Mouse (Mus musculus) A20 (cell line): Measurements from ENCODE around the gene C1qbp.

ENCODE experiments used
- DNase-seq: peaks from one replicate; pipeline ENCODE4 v3.0.0-alpha.2; 2011; ENCODE audit warnings: low read depth, low spot score

Gene C1qbp

GRCm38 (mm10) chr11:70982557-70983228 is at the start of gene C1qbp:
Gene C1qbp (minus strand): TSS chr11:70983026.
- peak; percentile 93 for DNase-seq

GRCm38 (mm10) chr11:71032070-71032469 is 49.2 kb upstream of the C1qbp start:
- no peak for DNase-seq

- no peak for DNase-seq
Measured at GRCm38 (mm10) chr11:71029403-71030118, 46.7 kb upstream of the C1qbp start.

- no peak for DNase-seq
Measured at GRCm38 (mm10) chr11:71028280-71028679, 45.5 kb upstream of the C1qbp start.

GRCm38 (mm10) chr11:71019201-71020068 is 36.6 kb upstream of the C1qbp start, which contains the start of the genes Mis12 and Derl2:
Gene Mis12 (plus strand): TSS chr11:71019611.
Gene Derl2 (minus strand): TSS chr11:71019841.
- DNase-seq, result peak; percentile 99

GRCm38 (mm10) chr11:71018416-71019200 is 35.8 kb upstream of the C1qbp start:
- DNase-seq, result no peak

- no peak for DNase-seq
Measured at GRCm38 (mm10) chr11:71017051-71017450, 34.2 kb upstream of the C1qbp start.

GRCm38 (mm10) chr11:71012743-71013142 is 29.9 kb upstream of the C1qbp start:
- no peak for DNase-seq

GRCm38 (mm10) chr11:71008321-71008720 is 25.5 kb upstream of the C1qbp start:
- DNase-seq, result no peak

- no peak for DNase-seq
Measured at GRCm38 (mm10) chr11:71007831-71008230, 25.0 kb upstream of the C1qbp start.

GRCm38 (mm10) chr11:71007026-71007425 is 24.2 kb upstream of the C1qbp start:
- DNase-seq, result no peak

GRCm38 (mm10) chr11:71005046-71005445 is 22.2 kb upstream of the C1qbp start:
- DNase-seq, result peak; percentile 63

- peak; percentile 99 for DNase-seq
Measured at GRCm38 (mm10) chr11:71004316-71004773, 21.5 kb upstream of the C1qbp start, which contains the start of gene Dhx33. Gene Dhx33 (minus strand): TSS chr11:71004437.

GRCm38 (mm10) chr11:71003611-71004315 is 20.9 kb upstream of the C1qbp start:
- DNase-seq, result peak; percentile 72

- no peak for DNase-seq
Measured at GRCm38 (mm10) chr11:71001167-71001566, 18.3 kb upstream of the C1qbp start.

- DNase-seq, result peak; percentile 40
Measured at GRCm38 (mm10) chr11:70982030-70982429, 796 bp downstream of the C1qbp start.

GRCm38 (mm10) chr11:70980751-70981510 is 1.9 kb downstream of the C1qbp start:
- DNase-seq, result peak; percentile 56

- DNase-seq, result peak; percentile 86
Measured at GRCm38 (mm10) chr11:70980232-70980631, 2.6 kb downstream of the C1qbp start.

- DNase-seq, result no peak
Measured at GRCm38 (mm10) chr11:70977293-70977692, 5.5 kb downstream of the C1qbp start.

GRCm38 (mm10) chr11:70975193-70975592 is 7.6 kb downstream of the C1qbp start:
- no peak for DNase-seq
